Mouse (Mus musculus): ENCODE measurements around the gene Cisd3. TPM values are rescaled to one million over a fixed set of nuclear protein-coding genes. Genes with fewer than 3 reads are reported as not detected.

Cisd3 gene
- total RNA-seq, 2 experiments from 2014 or later: 146 to 147 TPM

DNA sequence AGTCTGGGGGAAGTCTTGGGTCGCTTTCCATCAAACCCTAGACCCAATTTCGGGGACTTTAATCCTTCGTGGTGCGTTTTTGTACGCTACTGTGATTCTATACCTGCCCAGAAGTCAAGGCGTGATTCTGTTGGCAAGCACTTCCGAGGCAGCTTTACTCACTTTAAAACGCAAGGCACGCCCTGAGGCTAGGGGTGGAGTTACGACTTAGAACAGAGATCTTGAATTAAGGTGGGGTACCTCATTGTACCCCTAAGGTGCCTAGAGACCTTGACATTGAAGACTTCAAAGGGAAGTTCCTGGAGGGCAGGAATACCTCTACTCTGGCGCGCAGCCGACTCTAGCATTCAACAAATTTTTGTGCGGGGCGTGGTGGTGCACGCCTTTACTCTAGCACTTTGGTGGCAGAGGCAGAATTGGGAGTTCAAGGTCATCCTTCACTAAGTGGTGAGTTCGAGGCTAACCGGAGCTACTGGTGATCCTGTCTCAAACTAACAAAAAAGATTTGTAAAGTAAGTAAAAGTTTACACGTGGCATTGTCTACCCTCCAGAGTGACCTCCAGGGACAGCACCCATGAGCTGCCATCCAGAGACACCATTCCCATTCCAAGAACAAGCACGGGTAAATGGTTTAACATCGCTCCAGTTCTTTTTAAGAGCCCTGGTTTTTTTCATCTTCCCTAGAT is 23.3 kb upstream of the Cisd3 start:
- DNase-seq: peak in 1 of 2 experiments; percentile 56
- intact Hi-C loops (cut with DNase I): no loop called here

GRCm38 (mm10) chr11:97662893-97663527 is 22.6 kb upstream of the Cisd3 start, which contains the start of gene Mllt6:
Mllt6 (plus strand) TSS chr11:97663414.
- intact Hi-C loops (cut with DNase I): no loop called here
- peak; percentile 82 to 88 for DNase-seq

DNA sequence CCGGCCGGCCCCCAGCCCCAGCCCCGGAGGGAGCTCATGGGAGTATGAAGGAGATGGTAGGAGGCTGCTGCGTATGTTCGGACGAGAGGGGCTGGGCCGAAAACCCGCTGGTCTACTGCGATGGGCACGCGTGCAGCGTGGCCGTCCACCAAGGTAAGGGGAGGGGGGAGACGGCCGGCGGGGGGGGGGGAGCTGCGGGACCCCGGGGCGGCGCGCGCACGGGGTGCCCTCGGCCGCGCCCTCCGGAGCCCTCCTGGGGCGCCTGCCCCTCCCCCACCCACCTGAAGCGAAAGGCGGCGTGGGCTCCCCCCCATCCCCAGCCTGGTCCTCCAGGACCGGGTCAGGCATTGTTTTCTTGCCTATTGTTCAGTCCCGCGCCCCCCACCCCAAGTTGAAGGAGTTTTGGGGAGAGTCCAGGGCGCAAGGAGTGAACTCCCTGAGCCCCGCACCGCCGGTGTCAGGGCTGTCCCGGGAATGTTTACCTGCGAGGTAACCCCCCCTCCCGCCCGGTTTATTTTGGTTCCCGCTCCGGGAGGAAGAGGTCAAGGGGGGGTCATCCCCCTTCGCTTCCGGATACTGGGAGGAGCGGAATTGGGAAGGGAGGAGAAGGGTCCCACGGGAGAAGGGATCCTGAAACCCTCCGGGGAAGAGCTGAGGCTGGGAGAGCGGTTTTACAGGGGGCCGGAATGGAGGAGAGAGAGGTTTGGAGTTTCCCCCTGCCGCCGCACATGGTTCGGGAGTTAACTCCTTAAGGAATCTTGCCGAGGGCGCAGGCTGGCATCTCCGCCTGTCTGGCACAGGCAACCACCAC is 21.9 kb upstream of the Cisd3 start:
- peak; percentile 60 to 64 for DNase-seq
- intact Hi-C loops (cut with DNase I): loop anchor here (1.0 kb wide), 1 partner anchor 23 kb away; no protein-coding TSS in a partner anchor

DNA sequence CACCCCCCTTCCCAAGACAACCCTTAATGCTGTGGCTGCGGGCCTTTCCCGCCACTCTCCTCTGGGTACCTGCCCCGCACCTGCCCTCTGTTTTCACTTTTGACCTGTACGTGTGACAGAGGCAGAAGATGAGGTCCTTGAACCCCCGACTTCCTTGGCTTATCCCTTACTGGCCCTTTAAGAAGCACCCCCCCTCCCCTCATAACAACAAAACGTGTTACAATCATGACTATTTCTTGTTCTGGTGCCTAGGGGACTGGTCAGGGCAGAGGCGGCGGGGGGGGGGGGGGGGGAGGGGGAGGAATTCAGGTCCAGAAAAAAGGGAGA is 21.3 kb upstream of the Cisd3 start:
- intact Hi-C loops (cut with DNase I): loop anchor here (1.0 kb wide), 1 partner anchor 22 kb away; no protein-coding TSS in a partner anchor
- no peak for DNase-seq

DNA sequence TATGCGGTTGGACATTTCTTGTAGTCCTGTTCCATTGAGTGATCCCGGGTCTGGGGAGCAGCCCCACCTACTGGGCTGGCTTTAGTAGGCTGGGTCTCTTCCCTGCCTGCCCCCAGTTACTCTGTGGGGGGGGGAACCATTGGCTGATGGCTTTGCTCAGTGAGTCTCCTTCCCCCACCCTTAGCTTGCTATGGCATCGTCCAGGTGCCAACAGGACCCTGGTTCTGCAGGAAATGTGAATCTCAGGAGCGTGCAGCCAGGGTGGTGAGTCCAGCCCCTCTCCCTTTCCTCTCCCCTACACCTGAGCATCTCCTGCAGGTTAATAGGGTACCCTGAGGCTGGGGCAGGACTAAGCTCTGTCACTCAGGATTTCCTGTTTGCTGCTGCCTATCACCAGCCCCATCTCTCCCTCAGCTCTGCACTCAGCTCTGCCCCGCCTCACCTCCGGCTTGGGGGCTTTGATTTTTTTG is 20.8 kb upstream of the Cisd3 start:
- no peak for DNase-seq
- intact Hi-C loops (cut with DNase I): loop anchor here (1.0 kb wide), 1 partner anchor 21 kb away; no protein-coding TSS in a partner anchor

DNA sequence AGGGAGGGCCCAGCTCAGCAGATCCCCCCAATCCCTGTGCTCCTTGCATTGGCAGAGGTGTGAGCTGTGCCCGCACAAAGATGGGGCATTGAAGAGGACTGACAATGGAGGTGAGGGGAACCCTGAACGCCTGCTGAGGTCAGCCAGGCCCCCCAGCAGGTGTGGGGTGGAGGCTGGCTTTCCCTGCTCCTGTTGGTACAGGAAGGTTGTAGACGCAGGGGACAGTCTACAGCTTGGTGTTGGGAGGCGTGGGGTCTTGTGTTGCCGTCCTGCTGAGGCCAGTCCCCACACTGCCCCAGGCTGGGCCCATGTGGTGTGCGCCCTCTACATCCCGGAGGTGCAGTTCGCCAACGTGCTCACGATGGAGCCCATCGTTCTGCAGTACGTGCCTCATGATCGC is 20.2 kb upstream of the Cisd3 start:
- DNase-seq: no peak
- intact Hi-C loops (cut with DNase I): no loop called here

GRCm38 (mm10) chr11:97666221-97666620 is 19.4 kb upstream of the Cisd3 start:
- intact Hi-C loops (cut with DNase I): no loop called here
- no peak for DNase-seq

DNA sequence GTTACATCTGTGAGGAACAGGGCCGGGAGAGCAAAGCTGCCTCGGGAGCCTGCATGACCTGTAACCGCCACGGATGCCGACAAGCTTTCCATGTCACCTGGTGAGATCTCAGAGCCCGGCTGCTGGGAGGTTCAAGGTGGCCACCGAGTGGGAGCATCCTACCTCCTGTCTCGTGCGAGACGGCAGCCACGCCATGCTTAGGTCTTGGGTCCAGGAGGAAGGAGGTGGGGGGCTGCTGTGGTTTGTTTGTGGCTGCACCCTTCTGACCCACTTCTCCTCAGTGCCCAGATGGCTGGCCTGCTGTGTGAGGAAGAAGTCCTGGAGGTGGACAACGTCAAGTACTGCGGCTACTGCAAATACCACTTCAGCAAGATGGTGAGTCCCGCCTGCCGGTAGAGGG is 18.8 kb upstream of the Cisd3 start:
- DNase-seq: no peak
- intact Hi-C loops (cut with DNase I): no loop called here

DNA sequence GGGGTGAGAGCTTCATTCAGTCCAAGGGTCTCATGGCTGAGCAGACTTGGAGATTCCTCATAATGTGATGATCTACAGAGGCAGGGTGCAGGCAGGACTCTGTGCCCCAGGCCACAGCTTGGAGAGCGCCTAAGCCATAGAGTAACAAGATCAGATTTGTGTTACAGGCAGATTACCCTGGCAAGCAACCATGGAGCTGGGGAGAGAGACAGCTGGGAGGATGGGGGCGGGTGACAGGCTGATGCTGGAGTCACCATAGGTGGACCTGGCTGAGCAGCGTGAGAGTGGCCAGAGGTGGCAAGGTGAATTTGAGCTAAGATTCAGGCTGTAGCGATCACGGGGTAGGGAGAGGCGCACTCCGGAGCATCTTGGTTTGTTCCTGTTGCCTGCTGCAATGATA is 17.5 kb upstream of the Cisd3 start:
- no peak for DNase-seq
- intact Hi-C loops (cut with DNase I): no loop called here

GRCm38 (mm10) chr11:97669268-97669667 is 16.4 kb upstream of the Cisd3 start:
- intact Hi-C loops (cut with DNase I): no loop called here
- DNase-seq: no peak

DNA sequence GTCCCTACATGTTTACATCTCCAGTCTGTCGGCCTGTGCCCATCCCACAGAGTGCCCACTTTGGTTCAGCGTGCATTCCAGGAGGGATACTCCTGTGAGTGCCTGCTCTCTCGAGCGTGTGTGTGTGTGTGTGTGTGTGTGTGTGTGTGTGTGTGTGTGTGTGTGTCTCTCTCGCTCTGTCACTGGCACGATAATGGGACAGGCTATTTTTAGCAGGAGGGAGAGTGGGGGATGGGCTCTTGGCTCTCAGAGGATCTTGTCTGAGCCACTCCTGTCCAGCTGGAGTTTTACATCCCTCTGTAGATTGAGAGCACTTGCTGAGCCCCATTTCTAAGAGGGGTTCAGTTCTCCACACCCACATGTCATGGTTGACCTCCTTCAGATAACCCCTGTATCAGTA is 15.8 kb upstream of the Cisd3 start:
- peak; percentile 76 to 86 for DNase-seq
- intact Hi-C loops (cut with DNase I): no loop called here

DNA sequence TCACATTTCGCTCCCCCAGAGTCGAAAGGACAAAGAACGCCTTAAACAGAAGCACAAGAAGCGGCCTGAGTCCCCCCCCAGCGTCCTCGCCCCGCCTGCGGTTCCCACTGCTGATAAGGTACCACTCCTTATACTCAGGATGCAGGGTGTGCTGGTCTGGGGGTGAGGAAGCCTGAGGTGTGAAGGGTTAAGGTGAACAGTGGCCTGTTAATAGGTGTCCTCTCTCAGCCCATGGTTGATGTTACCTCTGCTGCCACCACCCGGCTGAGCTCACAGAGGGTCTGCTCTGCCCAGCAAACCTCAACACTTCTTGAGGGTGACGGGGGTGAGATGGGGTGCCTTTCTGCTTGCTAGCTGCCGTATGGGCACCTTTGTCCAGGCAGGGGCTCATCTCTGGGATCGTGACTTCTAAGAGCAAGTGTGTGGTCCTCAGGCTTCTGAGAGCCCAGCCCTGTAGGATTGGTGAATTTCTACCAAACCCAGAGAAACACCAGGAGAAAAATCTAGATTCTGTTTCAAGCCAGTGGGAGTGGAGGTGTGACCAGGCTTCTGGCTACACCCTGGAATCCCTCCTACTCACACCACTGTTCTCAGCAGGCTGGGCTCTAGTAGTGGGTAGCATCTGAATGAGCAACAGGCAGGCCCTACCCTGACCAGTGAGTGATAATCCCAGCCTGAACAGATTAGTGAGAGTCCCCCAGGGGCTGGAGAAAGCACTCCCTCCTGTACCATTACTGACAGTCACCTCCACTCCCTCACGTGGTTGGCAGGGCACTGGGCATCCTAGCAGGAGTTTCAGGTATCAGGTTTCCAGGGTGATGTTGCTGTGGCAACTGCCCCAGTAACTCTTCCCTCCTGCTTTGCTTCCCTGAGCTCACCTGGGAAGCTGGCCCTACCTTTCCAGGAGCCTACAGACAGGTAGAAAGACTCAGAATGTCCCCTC is 15.1 kb upstream of the Cisd3 start:
- intact Hi-C loops (cut with DNase I): no loop called here
- peak in 1 of 2 experiments; percentile 46 for DNase-seq

DNA sequence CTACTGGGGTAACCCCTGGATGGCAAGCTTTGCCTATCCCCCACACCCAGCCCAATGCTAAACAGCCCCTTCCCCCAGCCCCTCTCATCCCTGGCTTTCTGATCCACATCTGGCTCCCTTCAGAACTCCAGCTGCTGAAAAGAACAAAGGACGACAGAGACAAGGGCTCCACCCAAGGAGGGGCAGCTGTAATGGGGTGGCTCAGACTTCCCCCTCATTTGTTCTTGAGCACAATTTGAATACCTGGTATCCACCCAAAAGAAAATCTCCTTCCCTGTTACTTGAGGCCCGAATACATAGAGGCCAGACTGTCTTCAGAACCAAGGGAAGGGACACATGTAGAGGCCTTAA is 14.5 kb upstream of the Cisd3 start:
- DNase-seq: no peak
- intact Hi-C loops (cut with DNase I): no loop called here

DNA sequence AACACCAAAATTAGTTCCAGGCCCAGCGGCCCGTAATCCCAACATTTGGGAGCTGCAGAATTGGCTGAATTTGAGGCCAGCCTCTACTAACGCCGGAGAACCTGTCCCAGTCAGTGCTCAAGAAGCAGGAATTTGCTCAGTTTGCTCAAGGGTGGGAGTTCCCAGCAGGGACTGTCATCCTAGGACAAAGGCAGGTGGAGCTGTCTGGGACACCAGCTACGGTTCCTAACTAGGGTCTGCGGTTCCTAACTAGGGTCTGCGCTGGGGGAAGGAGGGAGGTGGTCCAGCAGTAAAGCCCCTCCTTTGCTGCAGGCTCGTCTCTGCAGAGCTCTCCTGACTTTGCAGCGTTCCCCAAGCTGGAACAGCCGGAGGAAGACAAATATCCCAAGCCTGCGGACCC is 12.5 kb upstream of the Cisd3 start:
- no peak for DNase-seq
- intact Hi-C loops (cut with DNase I): no loop called here

DNA sequence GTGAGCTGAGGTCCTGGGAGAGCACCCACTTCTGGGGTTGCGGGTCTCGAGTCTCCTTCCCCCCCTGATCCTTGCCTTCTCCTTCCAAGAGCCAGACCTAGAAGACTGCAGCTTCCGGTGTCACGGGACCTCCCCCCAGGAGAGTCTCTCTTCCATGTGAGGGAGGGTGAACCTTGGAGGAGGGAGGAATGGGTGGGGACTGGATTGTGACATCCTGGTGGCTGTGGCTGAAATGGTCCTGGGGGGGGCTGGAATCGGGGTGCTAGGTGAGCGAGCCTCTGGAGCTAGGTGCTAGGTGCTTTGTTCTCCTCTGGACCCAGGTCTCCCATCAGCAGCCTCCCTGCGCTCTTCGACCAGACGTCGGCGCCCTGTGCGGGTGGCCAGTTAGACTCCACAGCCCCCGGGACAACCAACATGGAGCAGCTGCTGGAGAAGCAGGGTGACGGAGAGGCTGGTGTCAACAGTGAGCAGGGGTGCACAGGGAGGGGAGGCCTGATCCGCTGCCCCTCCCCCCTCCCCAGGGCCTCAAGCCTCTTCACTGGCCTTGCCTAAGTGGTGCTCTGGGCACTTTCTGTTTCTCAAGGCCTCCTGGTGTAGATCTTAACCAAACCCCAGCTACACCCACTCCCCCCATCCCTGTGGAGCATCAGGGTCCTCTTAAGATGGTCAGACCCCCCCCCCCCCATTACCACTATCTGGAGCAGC is 9.4 kb upstream of the Cisd3 start:
- intact Hi-C loops (cut with DNase I): no loop called here
- no peak for DNase-seq

DNA sequence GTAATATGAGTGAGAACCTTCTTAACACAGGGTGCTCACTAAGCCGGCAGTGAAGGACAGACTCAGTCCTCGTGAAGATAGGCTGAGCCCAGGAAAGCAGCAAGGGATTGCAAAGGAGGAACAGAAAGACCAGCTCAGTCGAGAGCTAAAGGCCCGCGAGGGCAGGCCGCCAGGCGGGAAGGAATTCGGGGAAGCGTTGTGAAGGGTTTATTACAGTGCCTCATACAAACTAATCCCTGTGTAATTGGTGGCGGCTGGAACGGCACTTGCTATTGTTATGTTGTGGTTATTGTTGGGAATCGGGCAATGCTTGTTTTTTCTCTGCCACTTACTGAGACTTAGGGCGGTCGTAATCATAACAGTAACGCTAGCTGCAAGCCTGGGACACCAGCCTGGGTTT is 8.2 kb upstream of the Cisd3 start:
- no peak for DNase-seq
- intact Hi-C loops (cut with DNase I): no loop called here

DNA sequence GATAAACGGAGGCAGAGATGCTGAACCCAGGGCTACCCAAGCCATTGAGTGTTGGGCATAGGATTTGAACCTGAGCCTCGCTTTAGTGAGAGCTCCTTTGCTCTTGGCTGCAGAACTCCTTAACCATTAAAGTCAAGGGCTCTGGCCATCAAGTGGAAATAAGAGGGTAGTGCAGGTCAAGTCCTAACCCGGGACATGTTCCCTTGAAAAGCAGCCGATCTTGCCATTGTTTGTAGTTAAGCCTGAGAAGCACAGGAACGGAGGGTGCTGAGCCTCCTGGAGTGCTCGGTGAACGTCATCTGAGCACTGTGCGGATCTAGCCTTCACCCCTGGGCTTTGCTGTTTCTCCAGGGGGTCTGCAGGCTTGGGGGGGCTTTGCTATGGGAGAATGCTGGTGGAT is 7.8 kb upstream of the Cisd3 start:
- intact Hi-C loops (cut with DNase I): no loop called here
- no peak for DNase-seq

GRCm38 (mm10) chr11:97678301-97678700 is 7.3 kb upstream of the Cisd3 start:
- DNase-seq: no peak
- intact Hi-C loops (cut with DNase I): no loop called here

GRCm38 (mm10) chr11:97680430-97680829 is 5.2 kb upstream of the Cisd3 start:
- intact Hi-C loops (cut with DNase I): no loop called here
- DNase-seq: peak; percentile 52 to 60
